Mouse (Mus musculus) Patski (cell line): ENCODE results near the gene Gnb4. TPM values are rescaled to one million over a fixed set of nuclear protein-coding genes. Genes with fewer than 3 reads are reported as not detected.

Source experiments
- ATAC-seq: fragments of 100-300 bp; one replicate; pipeline ENCODE4 v1.8.0; 2021
- CTCF ChIA-PET: fragments of 350-600 bp; sonication (Branson Sonifier 250); formaldehyde crosslinking; loops from one replicate; lab custom pipeline; 2022; ENCODE audit warnings: inconsistent platforms; lab: Charles Lee
- POLR2A ChIA-PET: fragments of 350-600 bp; sonication (Branson Sonifier 250); formaldehyde crosslinking; loops from one replicate; lab custom pipeline; 2022; ENCODE audit warnings: antibody characterized with exemption, inconsistent platforms; lab: Charles Lee
- DNase-seq: peaks from one replicate; pipeline ENCODE4 v3.0.0-alpha.2; 2011; ENCODE audit warnings: low read depth, low spot score
- H3K27me3 ChIP-seq: fragments of 371-371 bp; one replicate; pipeline ENCODE4 v1.5.1; 2021
- CTCF ChIP-seq: fragments of 100-300 bp; IDR thresholded peaks from one replicate; pipeline ENCODE4 v1.5.1; 2021
- in situ Hi-C: fragments of 300-500 bp; cut with MboI; formaldehyde crosslinking; loops from 3 replicates; pipeline ENCODE4 v1.11.1; 2018; ENCODE audit warnings: low pct_unique_long_range_greater_than_20kb, mixed read lengths
- polyA plus RNA-seq: library from polyadenylated mRNA; unstranded; gene quantifications from one replicate; pipeline ENCODE4 v1.2.3, GENCODE M21; 2021

Gnb4 gene
- polyA plus RNA-seq, 1 experiment from 2014 or later: 0.94 TPM

- no peaks in the 10 kb centered on the region for H3K27me3 ChIP-seq
- POLR2A ChIA-PET: interaction anchor here (1.1 kb wide), 1 partner anchor 163 kb away, joined by 3 read pairs; no protein-coding TSS in a partner anchor
- no peak for ATAC-seq
- DNase-seq: no peak
- TF ChIP-seq CTCF: no peak
- in situ Hi-C loops: no loop called here
- CTCF ChIA-PET: interaction anchor here (2.8 kb wide), 1 partner anchor 13 kb away, joined by 7 read pairs; no protein-coding TSS in a partner anchor
Measured at GRCm38 (mm10) chr3:32581911-32582310, 34.5 kb downstream of the Gnb4 start.

DNA sequence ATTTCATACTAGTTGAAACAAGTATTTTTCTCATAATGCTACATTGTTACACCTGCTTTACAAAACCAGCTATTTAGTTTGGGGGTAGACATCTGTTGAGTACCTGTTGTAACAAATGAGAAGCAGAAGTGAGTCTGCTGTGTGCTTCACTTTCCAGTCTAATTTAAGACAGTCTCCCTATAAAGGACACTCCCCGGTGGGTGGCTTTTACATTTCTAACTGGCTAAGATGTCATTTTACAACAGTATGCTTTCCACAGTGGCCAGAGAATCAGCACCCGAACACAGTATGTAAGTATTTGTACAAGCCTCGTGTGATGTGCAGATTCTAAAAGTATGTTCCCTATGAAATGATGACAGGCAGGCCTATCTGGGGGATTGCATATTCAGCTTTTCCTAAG lies 35.6 kb downstream of the Gnb4 start:
- POLR2A ChIA-PET: interaction anchor here (1.1 kb wide), 1 partner anchor 162 kb away, joined by 3 read pairs; no protein-coding TSS in a partner anchor
- H3K27me3 ChIP-seq: no peaks in the 10 kb centered on the region
- DNase-seq (no peak), ATAC-seq (no peak)
- in situ Hi-C loops: no loop called here
- TF ChIP-seq CTCF: no peak
- CTCF ChIA-PET: interaction anchor here (1.1 to 2.8 kb wide), 3 partner anchors 12 to 30 kb away, joined by 3 to 7 read pairs (median 5); no protein-coding TSS in a partner anchor

DNA sequence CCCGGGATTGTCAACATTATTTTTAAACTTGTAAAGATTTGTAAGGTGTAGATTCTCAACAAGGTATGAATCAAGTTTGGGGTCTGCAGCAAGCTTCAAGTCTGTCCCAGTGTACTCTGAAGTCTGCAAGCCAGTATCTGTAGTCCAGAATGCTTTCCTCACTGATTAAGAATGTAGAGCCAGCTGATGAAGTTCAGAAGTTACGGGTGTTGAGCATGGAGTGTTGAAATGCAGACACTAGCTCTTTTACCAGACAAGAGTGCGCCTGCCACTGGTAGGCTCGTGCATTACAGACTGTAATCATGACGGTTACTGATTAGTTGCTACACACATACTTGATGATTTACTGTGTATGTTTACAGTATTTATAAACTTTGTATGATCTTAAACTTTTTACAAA lies 37.6 kb downstream of the Gnb4 start:
- TF ChIP-seq CTCF: no peak
- in situ Hi-C loops: no loop called here
- ATAC-seq: no peak
- no peak for DNase-seq
- H3K27me3 ChIP-seq: no peaks in the 10 kb centered on the region
- CTCF ChIA-PET: interaction anchor here (1.8 to 1.9 kb wide), 2 partner anchors 25 to 32 kb away, joined by 4 to 5 read pairs; no protein-coding TSS in a partner anchor
- POLR2A ChIA-PET: no interaction called here

DNA sequence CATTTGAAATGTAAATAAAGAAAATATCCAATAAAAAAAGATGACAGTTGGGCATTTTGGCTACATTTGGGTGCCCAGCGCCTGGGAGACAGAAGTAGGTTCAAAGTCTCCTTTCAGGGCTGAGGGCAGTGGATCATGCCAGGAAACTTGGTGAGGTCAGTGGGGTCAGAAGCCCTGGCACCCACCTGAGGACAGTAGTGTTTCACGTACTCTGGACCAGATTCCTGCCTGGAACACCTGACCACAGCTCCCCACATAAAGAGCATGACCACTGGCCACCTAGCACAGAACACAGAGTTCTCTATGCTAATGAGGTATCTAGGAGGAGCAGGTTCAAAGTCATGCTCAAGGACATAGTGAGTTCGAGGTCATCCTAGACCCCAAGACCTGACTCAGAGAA lies 41.2 kb downstream of the Gnb4 start:
- no peak for ATAC-seq
- ChIA-PET CTCF (no interaction called here), POLR2A (no interaction called here)
- in situ Hi-C loops: no loop called here
- TF ChIP-seq CTCF: no peak
- no peak for DNase-seq
- H3K27me3 ChIP-seq: no peaks in the 10 kb centered on the region

DNA sequence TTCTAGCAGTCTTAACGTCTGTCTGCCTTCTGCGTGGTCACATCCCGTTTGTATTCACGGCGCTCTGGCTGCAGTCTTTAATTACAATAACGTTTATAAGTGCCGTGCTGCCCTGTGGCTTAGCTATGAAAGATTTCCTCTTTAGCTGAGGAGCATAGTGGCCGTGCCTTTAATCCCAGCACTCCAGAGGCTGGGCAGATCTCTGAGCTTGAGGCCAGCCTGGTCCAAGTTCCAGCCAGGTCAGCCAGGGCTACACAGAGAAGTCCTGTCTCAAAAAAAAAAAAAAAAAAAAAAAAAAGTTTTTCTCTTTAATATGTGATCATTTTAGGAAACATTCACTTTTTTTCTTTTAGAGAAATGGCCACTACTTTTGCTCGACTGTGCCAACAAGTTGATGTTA lies 42.5 kb downstream of the Gnb4 start:
- in situ Hi-C loops: loop anchor here (25.0 kb wide), 1 partner anchor 1238 kb away; no protein-coding TSS in a partner anchor
- TF ChIP-seq CTCF: no peak
- ChIA-PET POLR2A (interaction anchor here (0.7 kb wide), 3 partner anchors 11 to 127 kb away, joined by 3 to 8 read pairs (median 3); no protein-coding TSS in a partner anchor), CTCF (interaction anchor here (0.9 kb wide), 1 partner anchor 10 kb away, joined by 3 read pairs; no protein-coding TSS in a partner anchor)
- DNase-seq: no peak
- no peak for ATAC-seq
- H3K27me3 ChIP-seq: no peaks in the 10 kb centered on the region

DNA sequence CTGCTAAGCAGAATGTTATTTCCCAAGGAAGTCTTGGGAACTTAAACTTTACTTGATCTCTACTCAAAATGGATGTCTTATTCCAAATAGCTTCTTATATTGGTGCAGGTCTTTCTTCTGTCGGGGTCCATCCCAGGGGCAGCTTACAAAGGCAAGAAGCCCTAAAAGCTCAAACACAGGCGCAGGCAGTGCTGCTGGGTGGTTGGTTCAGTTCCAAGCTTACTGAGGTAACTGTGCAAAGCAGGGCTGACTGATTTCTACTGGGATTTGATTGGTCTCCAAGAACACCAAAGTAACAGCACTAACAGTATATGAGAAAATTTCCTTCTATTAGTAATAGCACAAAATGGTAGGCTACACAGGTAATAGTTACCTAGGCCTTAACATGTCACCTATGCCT lies 43.3 kb downstream of the Gnb4 start:
- DNase-seq: no peak
- CTCF ChIA-PET: no interaction called here
- POLR2A ChIA-PET: no interaction called here
- no peak for ATAC-seq
- no peaks in the 10 kb centered on the region for H3K27me3 ChIP-seq
- TF ChIP-seq CTCF: no peak
- in situ Hi-C loops: loop anchor here (25.0 kb wide), 1 partner anchor 1239 kb away; no protein-coding TSS in a partner anchor

GRCm38 (mm10) chr3:32563401-32563800 lies 53.0 kb downstream of the Gnb4 start:
- DNase-seq (no peak), ATAC-seq (no peak)
- no peaks in the 10 kb centered on the region for H3K27me3 ChIP-seq
- ChIA-PET CTCF (interaction anchor here (1.9 kb wide), 1 partner anchor 40 kb away, joined by 4 read pairs; no protein-coding TSS in a partner anchor), POLR2A (interaction anchor here (0.7 kb wide), 1 partner anchor 1799 kb away, joined by 3 read pairs; no protein-coding TSS in a partner anchor)
- in situ Hi-C loops: loop anchor here (25.0 kb wide), 1 partner anchor 1249 kb away; no protein-coding TSS in a partner anchor
- TF ChIP-seq CTCF: no peak

DNA sequence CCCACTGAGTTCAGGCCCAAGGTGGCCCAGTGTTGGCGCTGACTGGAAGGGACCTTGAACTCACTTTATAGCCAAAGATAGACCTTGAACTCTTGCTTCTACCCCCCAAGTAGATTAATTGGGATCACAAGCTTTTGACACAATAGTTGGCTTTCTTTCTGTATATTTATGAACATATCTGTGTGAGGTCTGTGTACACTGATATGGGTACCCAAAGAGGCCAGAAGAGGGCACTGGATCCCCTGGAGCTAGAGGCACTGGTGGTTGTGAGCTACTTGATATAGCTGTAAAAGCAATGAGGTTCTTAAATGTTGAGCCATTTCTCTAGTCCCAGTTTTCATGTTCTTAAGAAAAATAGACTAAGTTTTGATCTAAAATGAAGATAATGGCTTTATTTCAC lies 63.3 kb downstream of the Gnb4 start:
- no peak for ATAC-seq
- DNase-seq: no peak
- H3K27me3 ChIP-seq: no peaks in the 10 kb centered on the region
- ChIA-PET CTCF (interaction anchor here (1.3 to 5.8 kb wide), 8 partner anchors 8 to 48 kb away, joined by 3 to 23 read pairs (median 6); no protein-coding TSS in a partner anchor), POLR2A (no interaction called here)
- TF ChIP-seq CTCF: peak; percentile 61
- in situ Hi-C loops: loop anchor here (25.0 kb wide), 1 partner anchor 1259 kb away; no protein-coding TSS in a partner anchor

DNA sequence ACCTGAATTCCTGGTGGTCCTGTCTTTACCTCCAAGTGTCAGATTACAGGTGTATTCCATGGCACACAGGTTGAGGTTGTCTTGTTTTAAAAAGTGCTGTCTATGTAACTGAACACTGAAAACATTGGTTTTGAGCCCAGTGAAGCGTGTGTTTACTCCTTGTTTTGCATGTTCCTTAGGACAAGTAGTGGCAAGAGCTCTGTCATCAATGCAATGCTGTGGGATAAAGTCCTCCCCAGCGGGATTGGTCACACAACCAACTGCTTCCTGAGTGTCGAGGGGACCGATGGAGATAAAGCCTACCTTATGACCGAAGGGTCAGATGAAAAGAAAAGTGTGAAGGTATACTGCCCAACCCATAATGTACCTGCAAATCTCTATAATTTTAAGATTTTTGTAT lies 78.3 kb downstream of the Gnb4 start:
- POLR2A ChIA-PET: no interaction called here
- no peak for TF ChIP-seq CTCF
- no peaks in the 10 kb centered on the region for H3K27me3 ChIP-seq
- ATAC-seq (no peak), DNase-seq (no peak)
- in situ Hi-C loops: no loop called here
- CTCF ChIA-PET: interaction anchor here (0.8 to 4.9 kb wide), 4 partner anchors 9 to 205 kb away, joined by 3 to 21 read pairs (median 10); no protein-coding TSS in a partner anchor

GRCm38 (mm10) chr3:32537556-32537955 lies 78.8 kb downstream of the Gnb4 start:
- ChIA-PET POLR2A (no interaction called here), CTCF (interaction anchor here (0.8 to 4.9 kb wide), 4 partner anchors 9 to 204 kb away, joined by 3 to 21 read pairs (median 10); no protein-coding TSS in a partner anchor)
- in situ Hi-C loops: no loop called here
- no peaks in the 10 kb centered on the region for H3K27me3 ChIP-seq
- ATAC-seq (no peak), DNase-seq (no peak)
- no peak for TF ChIP-seq CTCF

GRCm38 (mm10) chr3:32535692-32536091 lies 80.7 kb downstream of the Gnb4 start:
- ATAC-seq (no peak), DNase-seq (no peak)
- in situ Hi-C loops: no loop called here
- TF ChIP-seq CTCF: no peak
- CTCF ChIA-PET: interaction anchor here (4.5 to 4.9 kb wide), 2 partner anchors 11 to 20 kb away, joined by 15 to 21 read pairs; no protein-coding TSS in a partner anchor
- POLR2A ChIA-PET: no interaction called here
- H3K27me3 ChIP-seq: no peaks in the 10 kb centered on the region

Other genes with a start within 250 kb of the Gnb4 start
- gene Pik3ca, start 218.9 kb downstream of the Gnb4 start, polyA plus RNA-seq: 60.0 TPM
- gene Kcnmb3, start 124.4 kb downstream of the Gnb4 start, polyA plus RNA-seq: not detected
- 69.7 TPM for gene Zfp639, start 106.3 kb downstream of the Gnb4 start, polyA plus RNA-seq
- 155 TPM for gene Mfn1, start 87.1 kb downstream of the Gnb4 start, polyA plus RNA-seq
- 105 TPM for gene Actl6a, start 89.7 kb upstream of the Gnb4 start, polyA plus RNA-seq
- 385 TPM for gene Ndufb5, start 120.4 kb upstream of the Gnb4 start, polyA plus RNA-seq
- 43.5 TPM for gene Mrpl47, start 121.0 kb upstream of the Gnb4 start, polyA plus RNA-seq
- 0.10 TPM for gene Usp13, start 201.0 kb upstream of the Gnb4 start, polyA plus RNA-seq